Mouse (Mus musculus) Patski (cell line): ENCODE data around the gene Akap1. TPM values are rescaled to one million over a fixed set of nuclear protein-coding genes. Genes with fewer than 3 reads are reported as not detected.
"Not testable (repeated sequence)": the region's sequence is repeated elsewhere in the genome, so short reads cannot be mapped to it uniquely, and the experiment has no call there.

Source experiments
- ATAC-seq: fragments of 100-300 bp; one replicate; pipeline ENCODE4 v1.8.0; 2021
- CTCF ChIA-PET: fragments of 350-600 bp; sonication (Branson Sonifier 250); formaldehyde crosslinking; loops from one replicate; lab custom pipeline; 2022; ENCODE audit warnings: inconsistent platforms; lab: Charles Lee
- POLR2A ChIA-PET: fragments of 350-600 bp; sonication (Branson Sonifier 250); formaldehyde crosslinking; loops from one replicate; lab custom pipeline; 2022; ENCODE audit warnings: antibody characterized with exemption, inconsistent platforms; lab: Charles Lee
- DNase-seq: peaks from one replicate; pipeline ENCODE4 v3.0.0-alpha.2; 2011; ENCODE audit warnings: low read depth, low spot score
- H3K27me3 ChIP-seq: fragments of 371-371 bp; one replicate; pipeline ENCODE4 v1.5.1; 2021
- CTCF ChIP-seq: fragments of 100-300 bp; IDR thresholded peaks from one replicate; pipeline ENCODE4 v1.5.1; 2021
- in situ Hi-C: fragments of 300-500 bp; cut with MboI; formaldehyde crosslinking; loops from 3 replicates; pipeline ENCODE4 v1.11.1; 2018; ENCODE audit warnings: low pct_unique_long_range_greater_than_20kb, mixed read lengths
- polyA plus RNA-seq: library from polyadenylated mRNA; unstranded; gene quantifications from one replicate; pipeline ENCODE4 v1.2.3, GENCODE M21; 2021

Gene Akap1
- polyA plus RNA-seq, 1 experiment from 2014 or later: 43.3 TPM

DNA sequence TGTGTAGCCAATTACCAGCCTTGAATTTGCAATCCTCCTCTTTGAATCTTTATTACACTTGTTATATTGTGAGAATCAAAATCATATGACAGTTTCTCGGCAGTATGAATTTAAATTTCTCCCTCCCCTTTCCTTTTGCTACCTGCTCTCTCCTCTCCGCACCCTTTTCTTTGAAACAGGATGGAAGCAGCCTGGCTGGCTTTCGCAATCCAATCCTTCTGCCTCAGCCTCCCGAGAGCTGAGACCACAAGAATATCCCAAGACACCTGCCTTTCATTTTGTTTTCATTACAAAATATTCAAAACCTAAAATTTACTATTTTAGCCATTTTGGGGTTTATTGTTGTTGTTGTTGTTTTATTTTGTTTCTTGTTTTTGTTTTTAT lies 34.0 kb upstream of the Akap1 start:
- ChIA-PET CTCF (interaction anchor here (1.0 to 1.8 kb wide), 5 partner anchors 9 to 18 kb away, joined by 3 to 5 read pairs (median 3); no protein-coding TSS in a partner anchor), POLR2A (no interaction called here)
- no peak for ATAC-seq
- in situ Hi-C loops: no loop called here
- no peaks in the 10 kb centered on the region for H3K27me3 ChIP-seq
- DNase-seq: no peak
- no peak for TF ChIP-seq CTCF

- no peak for ATAC-seq
- no peak for DNase-seq
- TF ChIP-seq CTCF: no peak
- in situ Hi-C loops: no loop called here
- POLR2A ChIA-PET: no interaction called here
- H3K27me3 ChIP-seq: no peaks in the 10 kb centered on the region
- CTCF ChIA-PET: interaction anchor here (1.0 to 1.8 kb wide), 6 partner anchors 8 to 17 kb away, joined by 3 to 5 read pairs (median 3); no protein-coding TSS in a partner anchor
These were observed 33.4 kb upstream of the Akap1 start for GRCm38 (mm10) chr11:88897624-88898379.

DNA sequence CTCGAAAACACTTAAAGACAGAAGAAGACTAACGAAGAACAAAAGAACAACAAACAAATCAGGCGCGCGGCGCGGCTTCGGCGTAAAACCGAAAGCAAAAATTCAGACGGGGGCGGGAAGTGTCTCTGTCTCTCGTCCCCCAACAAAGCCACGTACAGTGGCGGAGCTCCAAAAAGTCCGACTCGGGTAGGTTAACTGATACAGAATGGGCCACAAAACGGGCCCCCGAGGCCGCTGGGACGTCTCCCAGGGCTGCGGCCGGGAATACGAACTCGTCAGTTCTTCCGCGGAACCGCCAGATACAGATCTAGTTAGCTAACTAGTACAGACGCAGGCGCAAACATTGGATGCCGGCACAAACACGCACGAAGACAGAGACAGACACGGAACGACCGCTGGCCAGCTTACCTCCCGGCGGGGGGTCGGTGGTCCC lies 31.4 kb upstream of the Akap1 start:
- CTCF ChIA-PET, H3K27me3 ChIP-seq, DNase-seq, ATAC-seq, in situ Hi-C loops, POLR2A ChIA-PET: not testable (repeated sequence)

- CTCF ChIA-PET, ATAC-seq, H3K27me3 ChIP-seq, DNase-seq, POLR2A ChIA-PET, in situ Hi-C loops: not testable (repeated sequence)
These were observed 30.8 kb upstream of the Akap1 start for GRCm38 (mm10) chr11:88895235-88895634.

DNA sequence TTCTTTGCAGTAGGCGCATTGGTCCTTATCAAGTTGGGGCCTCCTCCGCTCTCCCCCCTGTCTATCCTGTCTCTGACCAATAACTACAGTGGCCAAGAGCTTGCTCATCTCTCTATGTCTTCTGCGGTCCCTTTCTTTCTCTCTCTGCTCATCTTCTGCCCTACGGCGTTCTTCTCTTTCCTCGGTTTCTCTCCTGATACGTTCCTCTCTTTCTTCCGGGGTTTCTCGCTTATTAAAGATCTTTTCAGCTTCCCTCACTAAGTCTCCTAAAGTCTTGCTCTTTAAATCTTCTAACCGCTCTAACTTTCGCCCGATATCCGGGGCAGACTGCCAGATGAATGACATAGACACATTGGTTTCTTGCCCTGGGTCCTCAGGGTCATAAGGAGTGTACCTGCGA lies 29.9 kb upstream of the Akap1 start:
- not testable (repeated sequence) for ATAC-seq

GRCm38 (mm10) chr11:88893501-88893900 lies 29.1 kb upstream of the Akap1 start:
- POLR2A ChIA-PET, ATAC-seq, CTCF ChIA-PET, DNase-seq, H3K27me3 ChIP-seq, in situ Hi-C loops: not testable (repeated sequence)

More for the DNA sequence above, 29.9 kb upstream of the Akap1 start:
- in situ Hi-C loops, DNase-seq, H3K27me3 ChIP-seq, POLR2A ChIA-PET, CTCF ChIA-PET: not testable (repeated sequence)

- CTCF ChIA-PET, H3K27me3 ChIP-seq, POLR2A ChIA-PET, DNase-seq, in situ Hi-C loops, ATAC-seq: not testable (repeated sequence)
These were observed 28.4 kb upstream of the Akap1 start for GRCm38 (mm10) chr11:88892789-88893188.

DNA sequence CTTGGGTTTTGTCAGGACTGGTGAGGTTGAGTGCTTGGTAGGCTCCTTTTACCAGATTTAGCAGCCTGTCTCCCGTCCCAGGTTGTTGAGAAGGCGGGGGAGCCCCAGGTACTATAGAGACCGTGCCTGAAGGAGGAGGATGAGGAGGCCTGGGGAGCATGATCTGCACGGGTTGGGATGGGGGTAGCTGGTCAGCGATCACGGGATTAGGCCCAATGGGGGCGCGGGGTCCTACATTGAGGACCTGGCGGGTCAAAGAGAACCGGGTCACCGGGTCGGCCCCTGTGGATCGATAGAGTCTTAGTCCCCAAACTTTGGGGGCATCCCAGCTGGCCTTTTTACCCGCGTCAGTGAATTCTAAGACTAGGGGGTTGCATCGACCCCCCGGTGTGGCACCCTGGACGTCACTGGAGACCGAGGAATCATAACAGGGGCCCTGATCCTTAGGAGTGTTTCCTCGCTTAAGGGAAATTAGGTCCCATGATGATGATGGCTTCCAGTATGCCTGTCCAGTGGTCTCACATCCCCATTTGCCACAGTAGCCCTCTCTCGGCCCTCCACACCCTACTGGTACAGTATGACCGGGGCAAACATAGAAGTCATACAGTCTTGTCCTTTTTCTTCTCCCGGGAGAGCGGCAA lies 27.7 kb upstream of the Akap1 start:
- in situ Hi-C loops, CTCF ChIA-PET, DNase-seq, POLR2A ChIA-PET, ATAC-seq, H3K27me3 ChIP-seq: not testable (repeated sequence)

- H3K27me3 ChIP-seq, POLR2A ChIA-PET, CTCF ChIA-PET, in situ Hi-C loops, DNase-seq, ATAC-seq: not testable (repeated sequence)
These were observed 27.1 kb upstream of the Akap1 start for GRCm38 (mm10) chr11:88891446-88891845.

DNA sequence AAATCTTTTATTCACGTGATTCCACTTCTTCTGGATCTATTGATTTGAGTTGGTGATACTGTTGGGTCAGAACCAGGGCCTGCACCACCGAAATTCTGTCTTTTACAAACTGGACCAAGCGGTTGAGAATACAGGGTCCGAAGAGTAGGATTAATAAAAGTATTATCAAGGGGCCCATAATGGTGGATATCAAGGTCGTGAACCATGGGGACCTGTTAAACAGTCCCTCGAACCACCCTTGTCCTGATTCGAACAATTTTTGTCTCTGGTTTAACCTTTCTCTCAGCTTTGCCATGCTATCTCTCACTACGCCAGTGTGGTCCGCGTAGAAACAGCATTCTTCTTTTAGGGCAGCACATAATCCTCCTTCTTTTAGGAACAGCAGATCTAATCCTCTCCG lies 26.5 kb upstream of the Akap1 start:
- H3K27me3 ChIP-seq, ATAC-seq, in situ Hi-C loops, CTCF ChIA-PET, POLR2A ChIA-PET, DNase-seq: not testable (repeated sequence)

- CTCF ChIA-PET: interaction anchor here (0.9 to 1.5 kb wide), 2 partner anchors 8 to 13 kb away, joined by 3 read pairs; no protein-coding TSS in a partner anchor
- no peak for TF ChIP-seq CTCF
- POLR2A ChIA-PET: no interaction called here
- ATAC-seq: no peak
- DNase-seq: no peak
- H3K27me3 ChIP-seq: no peaks in the 10 kb centered on the region
- in situ Hi-C loops: no loop called here
These were observed 24.6 kb upstream of the Akap1 start for GRCm38 (mm10) chr11:88888996-88889395.
